Mouse (Mus musculus) MEL (cell line): ENCODE measurements around the gene Rtn4rl1. TPM values are rescaled to one million over a fixed set of nuclear protein-coding genes. Genes with fewer than 3 reads are reported as not detected.
A peak's percentile ranks its signal among the peaks of the same experiment; 100 is the strongest.

Source experiments
- DNase-seq: peaks from one replicate; pipeline ENCODE4 v3.0.0; 2011; ENCODE audit warnings: low read depth, low spot score
- H3K27ac ChIP-seq: 2 replicates; pipeline ENCODE4 v1.5.1; 2012; ENCODE audit warnings: low read depth, mild to moderate bottlenecking, control low read depth, low read length, moderate library complexity; ENCODE audit not compliant: control insufficient read depth
- H3K27me3 ChIP-seq, 2 experiments: fragments of 150-350 bp in 1 of 2; sonication (generic) in 1 of 2; 2 replicates each; pipeline ENCODE4 v1.6.1; 2012; ENCODE audit warnings: low read length in 2 of 2, mild to moderate bottlenecking in 2 of 2, improper control_type of control experiment in 1 of 2, moderate library complexity in 1 of 2; ENCODE audit not compliant: insufficient read depth in 2 of 2, control insufficient read depth in 1 of 2
- H3K36me3 ChIP-seq, 2 experiments: 2 replicates each; pipeline ENCODE4 v1.6.1; 2012 to 2014; ENCODE audit warnings: low read length in 2 of 2, improper control_type of control experiment in 1 of 2, inconsistent platforms in 1 of 2, mild to moderate bottlenecking in 1 of 2; ENCODE audit not compliant: insufficient read depth in 2 of 2, control insufficient read depth in 1 of 2
- H3K4me1 ChIP-seq, 2 experiments: fragments of 150-350 bp in 1 of 2; sonication (generic) in 1 of 2; 2 replicates each; pipeline ENCODE4 v1.6.1; 2012; ENCODE audit warnings: low read length in 2 of 2, improper control_type of control experiment in 1 of 2, mild to moderate bottlenecking in 1 of 2; ENCODE audit not compliant: insufficient read depth in 2 of 2, control insufficient read depth in 1 of 2
- H3K4me3 ChIP-seq, 2 experiments: fragments of 150-350 bp in 1 of 2; sonication (generic) in 1 of 2; 2 replicates each; pipeline ENCODE4 v1.5.1; 2012; ENCODE audit warnings: low read depth in 2 of 2, low read length in 2 of 2, mild to moderate bottlenecking in 2 of 2, moderate library complexity in 2 of 2, control low read depth in 1 of 2, improper control_type of control experiment in 1 of 2; ENCODE audit not compliant: control insufficient read depth in 1 of 2, insufficient read depth in 1 of 2
- H3K79me2 ChIP-seq: 2 replicates; pipeline ENCODE4 v1.6.1; 2012; ENCODE audit warnings: mild to moderate bottlenecking, low read length, moderate library complexity; ENCODE audit not compliant: control insufficient read depth, poor library complexity, insufficient read depth
- H3K9ac ChIP-seq: 2 replicates; pipeline ENCODE4 v1.6.1; 2012; ENCODE audit warnings: low read depth, mild to moderate bottlenecking, control low read depth, low read length, moderate library complexity; ENCODE audit not compliant: control insufficient read depth, poor library complexity, severe bottlenecking
- H3K9me3 ChIP-seq: fragments of 150-350 bp; sonication (generic); replicated peaks from 2 replicates; pipeline ENCODE4 v1.6.1; 2012; ENCODE audit warnings: mild to moderate bottlenecking, low read length, improper control_type of control experiment, moderate library complexity; ENCODE audit not compliant: insufficient read depth
- BHLHE40 ChIP-seq: IDR thresholded peaks from 2 replicates; pipeline ENCODE4 v1.6.1; 2012; ENCODE audit warnings: low read depth, mild to moderate bottlenecking, inconsistent platforms, low read length, improper control_type of control experiment, borderline replicate concordance
- CHD1 ChIP-seq: IDR thresholded peaks from 2 replicates; pipeline ENCODE4 v1.6.1; 2012; ENCODE audit warnings: low read depth, mild to moderate bottlenecking, inconsistent platforms, low read length, improper control_type of control experiment
- CHD2 ChIP-seq: IDR thresholded peaks from 2 replicates; pipeline ENCODE4 v1.6.1; 2011; ENCODE audit warnings: low read length, improper control_type of control experiment
- CTCF ChIP-seq, 3 experiments: IDR thresholded peaks in 2 of 3; conservative IDR thresholded peaks in 1 of 3; 2 replicates each; pipeline ENCODE4 v1.5.1; 2011 to 2012; ENCODE audit warnings: low read length in 3 of 3, low read depth in 2 of 3, mild to moderate bottlenecking in 2 of 3, improper control_type of control experiment in 1 of 3, inconsistent platforms in 1 of 3, mixed read lengths in 1 of 3, moderate library complexity in 1 of 3; ENCODE audit not compliant: control insufficient read depth in 1 of 3, insufficient read depth in 1 of 3, poor library complexity in 1 of 3, severe bottlenecking in 1 of 3
- E2F4 ChIP-seq: IDR thresholded peaks from 2 replicates; pipeline ENCODE4 v1.6.1; 2011; ENCODE audit warnings: low read depth, low read length, improper control_type of control experiment, borderline replicate concordance
- ELF1 ChIP-seq: IDR thresholded peaks from 2 replicates; pipeline ENCODE4 v1.6.1; 2014; ENCODE audit warnings: low read depth, mild to moderate bottlenecking, inconsistent platforms, low read length, improper control_type of control experiment, moderate library complexity
- EP300 ChIP-seq, 2 experiments: IDR thresholded peaks; 2 replicates each; pipeline ENCODE4 v1.6.1; 2011; ENCODE audit warnings: improper control_type of control experiment in 2 of 2, low read length in 2 of 2, low read depth in 1 of 2, mild to moderate bottlenecking in 1 of 2
- ETS1 ChIP-seq: IDR thresholded peaks from 2 replicates; pipeline ENCODE4 v1.6.1; 2012; ENCODE audit warnings: low read depth, mild to moderate bottlenecking, inconsistent platforms, low read length, improper control_type of control experiment, moderate library complexity
- GABPA ChIP-seq: IDR thresholded peaks from 2 replicates; pipeline ENCODE4 v1.6.1; 2012; ENCODE audit warnings: low read depth, mild to moderate bottlenecking, inconsistent platforms, low read length, improper control_type of control experiment, moderate library complexity
- GATA1 ChIP-seq: IDR thresholded peaks from 2 replicates; pipeline ENCODE4 v1.6.1; 2011; ENCODE audit warnings: low read depth, low read length, improper control_type of control experiment
- HCFC1 ChIP-seq: IDR thresholded peaks from 2 replicates; pipeline ENCODE4 v1.6.1; 2012; ENCODE audit warnings: low read depth, mild to moderate bottlenecking, inconsistent platforms, low read length, improper control_type of control experiment, moderate library complexity
- JUND ChIP-seq: IDR thresholded peaks from 2 replicates; pipeline ENCODE4 v1.6.1; 2011; ENCODE audit warnings: low read depth, mild to moderate bottlenecking, improper control_type of control experiment, low read length
- MAFK ChIP-seq: IDR thresholded peaks from 2 replicates; pipeline ENCODE4 v1.6.1; 2011; ENCODE audit warnings: low read depth, mild to moderate bottlenecking, low read length, improper control_type of control experiment, borderline replicate concordance
- MAX ChIP-seq: IDR thresholded peaks from 2 replicates; pipeline ENCODE4 v1.6.1; 2011; ENCODE audit warnings: low read length, improper control_type of control experiment
- MAZ ChIP-seq: IDR thresholded peaks from 2 replicates; pipeline ENCODE4 v1.6.1; 2012; ENCODE audit warnings: low read depth, mild to moderate bottlenecking, inconsistent platforms, low read length, improper control_type of control experiment
- MEF2A ChIP-seq: IDR thresholded peaks from 2 replicates; pipeline ENCODE4 v1.6.1; 2014; ENCODE audit warnings: low read depth, mild to moderate bottlenecking, inconsistent platforms, low read length, improper control_type of control experiment; ENCODE audit not compliant: poor library complexity, insufficient replicate concordance, severe bottlenecking; ENCODE audit errors: extremely low read depth
- MXI1 ChIP-seq: IDR thresholded peaks from 2 replicates; pipeline ENCODE4 v1.6.1; 2011; ENCODE audit warnings: mild to moderate bottlenecking, low read depth, low read length, improper control_type of control experiment
- MYB ChIP-seq: IDR thresholded peaks from 2 replicates; pipeline ENCODE4 v1.6.1; 2011; ENCODE audit warnings: mild to moderate bottlenecking, low read depth, low read length, improper control_type of control experiment
- MYC ChIP-seq: IDR thresholded peaks from 2 replicates; pipeline ENCODE4 v1.6.1; 2011; ENCODE audit warnings: low read depth, mild to moderate bottlenecking, low read length, improper control_type of control experiment, moderate library complexity
- NELFE ChIP-seq: IDR thresholded peaks from 2 replicates; pipeline ENCODE4 v1.6.1; 2011; ENCODE audit warnings: low read depth, low read length, improper control_type of control experiment
- NRF1 ChIP-seq: IDR thresholded peaks from 2 replicates; pipeline ENCODE4 v1.6.1; 2014; ENCODE audit warnings: low read depth, mild to moderate bottlenecking, inconsistent platforms, low read length, improper control_type of control experiment, moderate library complexity; ENCODE audit not compliant: poor library complexity, insufficient read depth, severe bottlenecking
- POLR2A ChIP-seq, 2 experiments: IDR thresholded peaks; 2 replicates each; pipeline ENCODE4 v1.6.1; 2011 to 2012; ENCODE audit warnings: low read length in 2 of 2, mild to moderate bottlenecking in 2 of 2, control low read depth in 1 of 2, improper control_type of control experiment in 1 of 2, low read depth in 1 of 2, moderate library complexity in 1 of 2; ENCODE audit not compliant: control insufficient read depth in 1 of 2, insufficient read depth in 1 of 2, poor library complexity in 1 of 2
- POLR2AphosphoS2 ChIP-seq: IDR thresholded peaks from 2 replicates; pipeline ENCODE4 v1.6.1; 2011; ENCODE audit warnings: low read length, improper control_type of control experiment
- POLR2AphosphoS5 ChIP-seq: IDR thresholded peaks from 2 replicates; pipeline ENCODE4 v1.6.1; 2012; ENCODE audit warnings: low read depth, borderline replicate concordance, mild to moderate bottlenecking, inconsistent platforms, low read length, moderate library complexity, mixed read lengths
- RAD21 ChIP-seq: IDR thresholded peaks from 2 replicates; pipeline ENCODE4 v1.6.1; 2011; ENCODE audit warnings: mild to moderate bottlenecking, low read depth, low read length, improper control_type of control experiment
- RCOR1 ChIP-seq: IDR thresholded peaks from 2 replicates; pipeline ENCODE4 v1.6.1; 2012; ENCODE audit warnings: low read depth, mild to moderate bottlenecking, inconsistent platforms, low read length, improper control_type of control experiment
- SIN3A ChIP-seq: IDR thresholded peaks from 2 replicates; pipeline ENCODE4 v1.6.1; 2012; ENCODE audit warnings: low read length, improper control_type of control experiment, inconsistent platforms
- SMC3 ChIP-seq: IDR thresholded peaks from 2 replicates; pipeline ENCODE4 v1.6.1; 2011; ENCODE audit warnings: low read depth, low read length, improper control_type of control experiment
- TAL1 ChIP-seq: IDR thresholded peaks from 2 replicates; pipeline ENCODE4 v1.6.1; 2012; ENCODE audit warnings: mild to moderate bottlenecking, inconsistent platforms, low read length, moderate library complexity, mixed read lengths
- TBP ChIP-seq: IDR thresholded peaks from 2 replicates; pipeline ENCODE4 v1.8.0; 2011; ENCODE audit warnings: low read depth, low read length, improper control_type of control experiment
- TCF12 ChIP-seq: IDR thresholded peaks from 2 replicates; pipeline ENCODE4 v1.6.1; 2014; ENCODE audit warnings: low read depth, mild to moderate bottlenecking, inconsistent platforms, low read length, improper control_type of control experiment, moderate library complexity
- UBTF ChIP-seq: IDR thresholded peaks from 2 replicates; pipeline ENCODE4 v1.6.1; 2012; ENCODE audit warnings: low read depth, mild to moderate bottlenecking, inconsistent platforms, low read length, improper control_type of control experiment, moderate library complexity, borderline replicate concordance; ENCODE audit not compliant: insufficient read depth
- USF1 ChIP-seq: IDR thresholded peaks from 2 replicates; pipeline ENCODE4 v1.6.1; 2014; ENCODE audit warnings: low read depth, mild to moderate bottlenecking, inconsistent platforms, low read length, improper control_type of control experiment, moderate library complexity
- USF2 ChIP-seq, 2 experiments: IDR thresholded peaks; 2 replicates each; pipeline ENCODE4 v1.6.1; 2011 to 2012; ENCODE audit warnings: improper control_type of control experiment in 2 of 2, low read length in 2 of 2, borderline replicate concordance in 1 of 2, inconsistent platforms in 1 of 2, low read depth in 1 of 2, mild to moderate bottlenecking in 1 of 2; ENCODE audit not compliant: insufficient read depth in 1 of 2
- ZKSCAN1 ChIP-seq: IDR thresholded peaks from 2 replicates; pipeline ENCODE4 v1.6.1; 2012; ENCODE audit warnings: low read depth, mild to moderate bottlenecking, inconsistent platforms, low read length, improper control_type of control experiment, moderate library complexity
- ZMIZ1 ChIP-seq: IDR thresholded peaks from 2 replicates; pipeline ENCODE4 v1.6.1; 2012; ENCODE audit warnings: low read depth, mild to moderate bottlenecking, inconsistent platforms, low read length, improper control_type of control experiment, moderate library complexity
- ZNF384 ChIP-seq: IDR thresholded peaks from 2 replicates; pipeline ENCODE4 v1.6.1; 2012; ENCODE audit warnings: low read depth, mild to moderate bottlenecking, inconsistent platforms, low read length, improper control_type of control experiment
- polyA plus RNA-seq, 2 experiments: library from polyadenylated mRNA; stranded (reverse) in 1 of 2; unstranded in 1 of 2; fragments of >175 nt in 1 of 2; fragments of >200 nt in 1 of 2; gene quantifications; 2 replicates each; pipeline versions ENCODE4 v1.2.1 to v1.2.4; 2012; ENCODE audit warnings: low replicate concordance in 2 of 2, low read depth in 1 of 2; ENCODE audit not compliant: insufficient read length in 2 of 2, insufficient read depth in 1 of 2, missing spikeins in 1 of 2
- total RNA-seq: library from RNA; depleted of rRNA; stranded (reverse); fragments of 300-350 nt; gene quantifications from 2 replicates; pipeline ENCODE4 v1.2.3, GENCODE M21; 2012

Gene Rtn4rl1
- total and polyA plus RNA-seq, 3 experiments = 0.35 to 2.6 TPM; not detected in 1

- Histone ChIP-seq H3K27me3 (no peaks in the 10 kb centered on the region), H3K79me2 (no peaks in the 10 kb centered on the region), H3K4me3 (peak overlapping the region in 1 of 2 experiments; percentile 37; a peak in 1 of 4 replicates), H3K9me3 (no peaks in the 10 kb centered on the region), H3K27ac (no peak overlapping the region), H3K9ac (no peak overlapping the region), H3K4me1 (peaks cover 10 to 20% of the 10 kb centered on the region in 2 experiments), H3K36me3 (peaks cover 0 to 11% of the 10 kb centered on the region in 2 experiments; a peak in 2 of 4 replicates)
- peak; percentile 77 for DNase-seq
- TF ChIP-seq USF2 (IDR thresholded peaks at IDR 0.05; ENCODE audit: borderline replicate concordance in 1 of 2, insufficient read depth in 1 of 2, low read depth in 1 of 2, low read length in 2 of 2) = no peak
- peak; percentile 81 for TF ChIP-seq RCOR1
- TF ChIP-seq JUND = peak; percentile 65; the same call in 1 of the 2 replicates
- no peak for TF ChIP-seq MAX
- TF ChIP-seq ZNF384 = no peak
- peak; percentile 55; the same call in 1 of the 2 replicates for TF ChIP-seq MAZ
- TF ChIP-seq MXI1 = peak; percentile 70
- peak; percentile 50; the same call in 1 of the 2 replicates for TF ChIP-seq MYC
- TF ChIP-seq NELFE = no peak
- no peak for TF ChIP-seq E2F4
- TF ChIP-seq MAFK = no peak
- peak; percentile 28; the same call in 1 of the 2 replicates for TF ChIP-seq SMC3
- TF ChIP-seq ETS1 = peak; percentile 95
- TF ChIP-seq POLR2AphosphoS5 = no peak
- no peak for TF ChIP-seq UBTF
- TF ChIP-seq GATA1 = peak; percentile 86
- no peak for TF ChIP-seq ZKSCAN1
- peak; percentile 81 to 86 for TF ChIP-seq EP300 (IDR thresholded peaks at IDR 0.05; ENCODE audit: low read depth in 1 of 2, low read length in 2 of 2)
- TF ChIP-seq GABPA = no peak
- TF ChIP-seq SIN3A = peak; percentile 80
- 0 out of 2 replicates have a peak, but pooled peaks have one; percentile 18 for TF ChIP-seq NRF1
- TF ChIP-seq CTCF (IDR thresholded peaks at IDR 0.05 in 2 of 3, conservative IDR thresholded peaks at IDR 0.05 in 1 of 3; ENCODE audit: control insufficient read depth in 1 of 3, insufficient read depth in 1 of 3, low read depth in 2 of 3, low read length in 3 of 3, poor library complexity in 1 of 3, severe bottlenecking in 1 of 3) = no peak
- TF ChIP-seq TBP = no peak
- TF ChIP-seq POLR2A (IDR thresholded peaks at IDR 0.05; ENCODE audit: control insufficient read depth in 1 of 2, insufficient read depth in 1 of 2, low read depth in 1 of 2, low read length in 2 of 2, poor library complexity in 1 of 2) = no peak
- no peak; the same call in 1 of the 2 replicates for TF ChIP-seq RAD21
- TF ChIP-seq MYB = peak; percentile 56; the same call in 1 of the 2 replicates
- TF ChIP-seq BHLHE40 = peak; percentile 43; the same call in 1 of the 2 replicates
- no peak for TF ChIP-seq USF1
- no peak for TF ChIP-seq ZMIZ1
- TF ChIP-seq CHD2 = no peak; the same call in 1 of the 2 replicates
- TF ChIP-seq MEF2A = peak; percentile 96
- no peak for TF ChIP-seq CHD1
- no peak for TF ChIP-seq POLR2AphosphoS2
- peak; percentile 59 for TF ChIP-seq TCF12
- peak; percentile 48 for TF ChIP-seq HCFC1
- no peak for TF ChIP-seq ELF1
- no peak for TF ChIP-seq TAL1
Measured at GRCm38 (mm10) chr11:75294862-75295261, 101.3 kb downstream of the Rtn4rl1 start.
